Mouse (Mus musculus) Patski (cell line): ENCODE measurements around the gene Mettl15. TPM values are rescaled to one million over a fixed set of nuclear protein-coding genes. Genes with fewer than 3 reads are reported as not detected.

Experiments used
- ATAC-seq: fragments of 100-300 bp; one replicate; pipeline ENCODE4 v1.8.0; 2021
- CTCF ChIA-PET: fragments of 350-600 bp; sonication (Branson Sonifier 250); formaldehyde crosslinking; loops from one replicate; lab custom pipeline; 2022; ENCODE audit warnings: inconsistent platforms; lab: Charles Lee
- POLR2A ChIA-PET: fragments of 350-600 bp; sonication (Branson Sonifier 250); formaldehyde crosslinking; loops from one replicate; lab custom pipeline; 2022; ENCODE audit warnings: antibody characterized with exemption, inconsistent platforms; lab: Charles Lee
- DNase-seq: peaks from one replicate; pipeline ENCODE4 v3.0.0-alpha.2; 2011; ENCODE audit warnings: low read depth, low spot score
- H3K27me3 ChIP-seq: fragments of 371-371 bp; one replicate; pipeline ENCODE4 v1.5.1; 2021
- CTCF ChIP-seq: fragments of 100-300 bp; IDR thresholded peaks from one replicate; pipeline ENCODE4 v1.5.1; 2021
- in situ Hi-C: fragments of 300-500 bp; cut with MboI; formaldehyde crosslinking; loops from 3 replicates; pipeline ENCODE4 v1.11.1; 2018; ENCODE audit warnings: low pct_unique_long_range_greater_than_20kb, mixed read lengths
- polyA plus RNA-seq: library from polyadenylated mRNA; unstranded; gene quantifications from one replicate; pipeline ENCODE4 v1.2.3, GENCODE M21; 2021

Mettl15 gene
- polyA plus RNA-seq, 1 experiment from 2014 or later = 5.6 TPM

- ChIA-PET POLR2A (no interaction called here), CTCF (no interaction called here)
- no peak for DNase-seq
- in situ Hi-C loops = no loop called here
- no peaks in the 10 kb centered on the region for H3K27me3 ChIP-seq
- TF ChIP-seq CTCF = no peak
- no peak for ATAC-seq
These were observed 72.5 kb downstream of the Mettl15 start for GRCm38 (mm10) chr2:109208032-109208431.

GRCm38 (mm10) chr2:109182993-109183392 lies 97.6 kb downstream of the Mettl15 start:
- ATAC-seq = no peak
- in situ Hi-C loops = no loop called here
- ChIA-PET CTCF (interaction anchor here (1.3 kb wide), 1 partner anchor 52 kb away, joined by 3 read pairs; no protein-coding TSS in a partner anchor), POLR2A (no interaction called here)
- TF ChIP-seq CTCF = no peak
- H3K27me3 ChIP-seq = no peaks in the 10 kb centered on the region
- no peak for DNase-seq

GRCm38 (mm10) chr2:109158509-109158908 lies 122.0 kb downstream of the Mettl15 start:
- no peaks in the 10 kb centered on the region for H3K27me3 ChIP-seq
- ChIA-PET CTCF (no interaction called here), POLR2A (no interaction called here)
- DNase-seq (no peak), ATAC-seq (no peak)
- in situ Hi-C loops = no loop called here
- TF ChIP-seq CTCF = no peak

- CTCF ChIA-PET = interaction anchor here (1.5 to 2.1 kb wide), 3 partner anchors 11 to 29 kb away, joined by 3 to 5 read pairs (median 4); no protein-coding TSS in a partner anchor
- DNase-seq = no peak
- H3K27me3 ChIP-seq = no peaks in the 10 kb centered on the region
- in situ Hi-C loops = no loop called here
- no peak for ATAC-seq
- POLR2A ChIA-PET = no interaction called here
- TF ChIP-seq CTCF = no peak
These were observed 124.4 kb downstream of the Mettl15 start for GRCm38 (mm10) chr2:109156131-109156530.

- TF ChIP-seq CTCF = no peak
- POLR2A ChIA-PET = no interaction called here
- in situ Hi-C loops = no loop called here
- DNase-seq (peak; percentile 9), ATAC-seq (peak; percentile 79)
- CTCF ChIA-PET = interaction anchor here (1.4 to 1.5 kb wide), 2 partner anchors 13 to 16 kb away, joined by 3 to 4 read pairs; no protein-coding TSS in a partner anchor
- H3K27me3 ChIP-seq = no peaks in the 10 kb centered on the region
These were observed 127.0 kb downstream of the Mettl15 start for GRCm38 (mm10) chr2:109153402-109154050.

- DNase-seq = no peak
- ATAC-seq = no peak
These were observed 133.3 kb downstream of the Mettl15 start for GRCm38 (mm10) chr2:109147292-109147691.

GRCm38 (mm10) chr2:109144410-109144809 lies 136.1 kb downstream of the Mettl15 start:
- no peaks in the 10 kb centered on the region for H3K27me3 ChIP-seq
- ChIA-PET POLR2A (no interaction called here), CTCF (interaction anchor here (1.2 to 1.7 kb wide), 2 partner anchors 10 to 13 kb away, joined by 4 to 5 read pairs; no protein-coding TSS in a partner anchor)
- ATAC-seq = no peak
- no peak for DNase-seq
- in situ Hi-C loops = no loop called here
- no peak for TF ChIP-seq CTCF

More at GRCm38 (mm10) chr2:109147292-109147691, 133.3 kb downstream of the Mettl15 start:
- ChIA-PET CTCF (no interaction called here), POLR2A (no interaction called here)
- TF ChIP-seq CTCF = no peak
- in situ Hi-C loops = no loop called here
- H3K27me3 ChIP-seq = no peaks in the 10 kb centered on the region

- no peak for TF ChIP-seq CTCF
- in situ Hi-C loops = no loop called here
- no peak for ATAC-seq
These were observed 140.2 kb downstream of the Mettl15 start for GRCm38 (mm10) chr2:109140330-109140729.

GRCm38 (mm10) chr2:109137276-109137675 lies 143.3 kb downstream of the Mettl15 start:
- in situ Hi-C loops = no loop called here
- ChIA-PET POLR2A (no interaction called here), CTCF (interaction anchor here (1.3 kb wide), 1 partner anchor 16 kb away, joined by 4 read pairs; no protein-coding TSS in a partner anchor)
- DNase-seq (no peak), ATAC-seq (no peak)
- H3K27me3 ChIP-seq = no peaks in the 10 kb centered on the region
- no peak for TF ChIP-seq CTCF

More at GRCm38 (mm10) chr2:109140330-109140729, 140.2 kb downstream of the Mettl15 start:
- no peak for DNase-seq
- ChIA-PET CTCF (interaction anchor here (0.7 kb wide), 1 partner anchor 13 kb away, joined by 3 read pairs; no protein-coding TSS in a partner anchor), POLR2A (no interaction called here)
- no peaks in the 10 kb centered on the region for H3K27me3 ChIP-seq

- in situ Hi-C loops = no loop called here
- ATAC-seq (no peak), DNase-seq (no peak)
- H3K27me3 ChIP-seq = no peaks in the 10 kb centered on the region
- no peak for TF ChIP-seq CTCF
- ChIA-PET POLR2A (no interaction called here), CTCF (interaction anchor here (1.0 kb wide), 1 partner anchor 11 kb away, joined by 4 read pairs; no protein-coding TSS in a partner anchor)
These were observed 149.8 kb downstream of the Mettl15 start for GRCm38 (mm10) chr2:109130718-109131117.

- ATAC-seq = no peak
- CTCF ChIA-PET = interaction anchor here (1.0 kb wide), 1 partner anchor 12 kb away, joined by 4 read pairs; no protein-coding TSS in a partner anchor
- DNase-seq = no peak
These were observed 150.6 kb downstream of the Mettl15 start for GRCm38 (mm10) chr2:109129921-109130320.

More at GRCm38 (mm10) chr2:109129921-109130320, 150.6 kb downstream of the Mettl15 start:
- no peaks in the 10 kb centered on the region for H3K27me3 ChIP-seq
- POLR2A ChIA-PET = no interaction called here
- in situ Hi-C loops = no loop called here
- TF ChIP-seq CTCF = no peak
